Mouse (Mus musculus): Measurements from ENCODE around the gene Dmac2. TPM values are rescaled to one million over a fixed set of nuclear protein-coding genes. Genes with fewer than 3 reads are reported as not detected.

The Dmac2 gene
- polyA plus RNA-seq, 1 experiment = 18.7 TPM

DNA sequence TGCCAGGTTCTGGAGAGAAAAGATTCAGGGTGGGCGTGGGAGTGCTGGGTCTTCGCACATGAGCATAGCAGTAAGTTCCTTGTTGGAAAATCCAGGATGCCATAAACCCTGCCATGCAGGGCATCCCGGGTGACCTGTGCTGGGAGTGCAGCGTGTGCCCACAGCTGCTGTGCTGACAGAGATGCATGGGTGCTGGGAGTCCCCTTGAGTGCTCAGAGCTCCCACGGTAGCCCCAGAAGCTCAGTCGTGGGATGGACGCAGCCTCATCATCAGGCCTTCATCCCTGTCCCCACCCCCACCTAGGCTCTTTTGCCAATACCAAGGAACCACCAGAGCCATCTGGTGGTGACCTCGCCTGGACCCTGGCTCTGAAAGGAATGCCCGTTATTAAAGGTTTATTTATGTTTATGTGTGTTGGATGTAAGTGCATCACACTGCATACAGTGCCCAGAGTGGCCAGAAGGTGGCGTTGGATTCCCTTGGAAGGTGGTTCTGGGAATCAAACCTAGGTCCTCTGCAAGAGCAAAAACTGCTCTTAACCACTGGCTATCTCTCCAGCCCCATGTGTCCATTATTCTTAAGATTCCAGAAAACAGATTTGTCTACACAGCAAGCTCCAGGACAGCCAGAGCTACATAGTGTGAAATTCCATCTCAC, 6.5 kb downstream of the Dmac2 start:
- H3K36me3 ChIP-seq (replicated peaks; ENCODE audit: low read length) = peaks cover 81% of the 10 kb centered on the region
- H3K27me3 ChIP-seq (replicated peaks) = peaks cover 12% of the 10 kb centered on the region

DNA sequence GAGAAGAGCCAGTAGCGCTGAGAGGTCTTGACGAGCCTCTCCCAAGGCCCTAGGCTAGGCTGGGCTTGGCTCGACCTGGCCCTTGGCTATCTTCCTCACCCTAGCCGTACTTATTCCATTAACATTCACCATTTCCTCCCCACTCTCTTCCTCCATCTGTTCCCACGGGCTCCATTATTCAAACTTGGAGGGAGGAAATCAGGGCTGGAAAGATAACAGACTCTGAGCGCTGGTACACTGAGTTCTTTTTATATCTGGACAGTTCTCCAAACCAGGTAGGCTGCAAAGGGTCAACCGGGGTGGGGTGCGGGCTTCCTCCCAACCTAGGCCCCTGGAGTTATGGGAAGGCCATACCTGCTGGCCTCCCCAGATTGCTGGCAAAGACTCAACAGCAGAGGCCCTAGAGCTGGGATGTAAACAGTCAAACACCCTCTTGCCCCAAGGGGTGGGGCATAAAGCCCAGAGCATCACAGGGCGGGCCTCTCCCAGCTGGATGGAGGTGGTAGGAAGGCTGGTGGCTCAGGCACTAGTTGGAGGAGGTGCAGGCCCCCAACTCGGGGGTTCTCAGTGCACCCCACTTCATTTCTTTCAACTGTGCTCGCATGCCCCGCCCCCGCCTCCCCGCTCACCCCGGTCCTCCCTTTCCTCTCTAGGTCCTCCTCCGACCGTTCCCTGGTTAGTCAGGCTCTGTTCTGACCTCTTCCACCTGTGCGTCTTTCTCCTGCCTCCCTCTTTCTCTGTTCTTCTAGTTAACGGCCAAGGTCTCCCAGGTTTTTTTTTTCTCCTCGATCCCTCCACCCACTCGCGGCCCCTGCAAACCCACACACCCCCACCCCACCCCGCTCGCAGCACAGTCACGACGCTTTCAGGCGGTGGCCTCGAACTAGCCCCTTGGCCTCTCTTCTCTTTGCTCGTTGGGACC, 7.6 kb downstream of the Dmac2 start, which contains the start of gene B3gnt8:
Gene B3gnt8, plus strand, starts transcription at position 146 of the 922 bp plus-strand sequence.
- peaks cover 15% of the 10 kb centered on the region for H3K27me3 ChIP-seq (replicated peaks)
- no peak for TF ChIP-seq FLI1 (IDR thresholded peaks at IDR 0.05; ENCODE audit: low read length)
- TF ChIP-seq GATA1 (IDR thresholded peaks at IDR 0.05; ENCODE audit: borderline replicate concordance, low read length) = no peak
- H3K4me3 ChIP-seq (replicated peaks) = peak within 1 kb of the TSS; percentile 91
- H3K36me3 ChIP-seq (replicated peaks; ENCODE audit: low read length) = peaks cover 81% of the 10 kb centered on the region
- peaks cover 80% of the 10 kb centered on the region for H3K4me1 ChIP-seq
- H3K9me3 ChIP-seq = no peaks in the 10 kb centered on the region

More for the DNA sequence above, 6.5 kb downstream of the Dmac2 start:
- no peak for TF ChIP-seq FLI1 (IDR thresholded peaks at IDR 0.05; ENCODE audit: low read length)
- no peak for TF ChIP-seq GATA1 (IDR thresholded peaks at IDR 0.05; ENCODE audit: borderline replicate concordance, low read length)
- Histone ChIP-seq H3K4me3 (replicated peaks) (no peak overlapping the region), H3K9me3 (no peaks in the 10 kb centered on the region), H3K4me1 (peaks cover 70% of the 10 kb centered on the region)

DNA sequence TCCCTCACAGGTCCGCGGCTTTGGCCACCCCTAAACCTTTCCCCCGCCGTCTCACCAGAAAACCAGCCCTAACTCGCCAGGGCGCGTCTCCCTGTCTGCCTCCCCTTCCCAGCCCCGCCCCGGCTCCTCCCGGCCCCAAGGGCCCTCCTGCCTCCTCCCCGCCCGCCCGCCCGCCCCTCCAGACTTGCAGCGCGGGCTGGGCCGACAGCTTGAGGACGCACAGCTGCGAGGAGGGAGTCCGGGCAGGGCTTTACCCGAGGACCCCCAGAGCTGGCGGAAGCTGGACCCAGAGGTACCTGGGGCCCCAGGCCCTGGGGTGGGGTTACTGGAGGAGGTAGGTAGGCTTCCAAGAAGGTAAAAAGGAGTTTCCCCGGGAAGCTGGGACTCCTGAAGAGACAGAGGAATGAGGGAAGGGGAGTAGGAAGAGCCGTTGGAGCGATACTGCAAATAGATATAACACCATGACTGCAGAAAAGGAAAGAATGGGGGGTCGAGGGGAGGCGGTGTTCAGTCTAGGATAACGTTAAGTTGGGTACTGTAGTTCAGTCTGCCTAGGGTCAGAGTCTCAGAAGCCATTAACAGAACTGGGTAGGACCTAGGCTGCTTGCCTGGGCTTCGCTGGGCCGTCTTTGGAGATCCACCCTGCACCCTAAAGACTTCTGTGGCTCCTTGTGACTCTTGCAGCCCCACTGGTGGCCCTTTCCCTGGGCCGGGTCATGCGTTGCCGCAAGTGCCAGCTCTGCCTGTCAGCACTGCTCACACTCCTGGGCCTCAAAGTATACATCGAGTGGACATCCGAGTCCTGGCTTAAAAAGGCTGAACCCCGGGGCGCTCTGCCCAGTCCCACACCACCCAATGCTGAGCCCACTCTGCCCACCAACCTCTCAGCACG, 8.5 kb downstream of the Dmac2 start:
- H3K4me1 ChIP-seq = peaks cover 89% of the 10 kb centered on the region
- no peaks in the 10 kb centered on the region for H3K9me3 ChIP-seq
- no peak for TF ChIP-seq GATA1 (IDR thresholded peaks at IDR 0.05; ENCODE audit: borderline replicate concordance, low read length)
- no peak for TF ChIP-seq FLI1 (IDR thresholded peaks at IDR 0.05; ENCODE audit: low read length)
- peaks cover 81% of the 10 kb centered on the region for H3K36me3 ChIP-seq (replicated peaks; ENCODE audit: low read length)
- peak overlapping the region; percentile 91 for H3K4me3 ChIP-seq (replicated peaks)
- H3K27me3 ChIP-seq (replicated peaks) = peaks cover 15% of the 10 kb centered on the region

DNA sequence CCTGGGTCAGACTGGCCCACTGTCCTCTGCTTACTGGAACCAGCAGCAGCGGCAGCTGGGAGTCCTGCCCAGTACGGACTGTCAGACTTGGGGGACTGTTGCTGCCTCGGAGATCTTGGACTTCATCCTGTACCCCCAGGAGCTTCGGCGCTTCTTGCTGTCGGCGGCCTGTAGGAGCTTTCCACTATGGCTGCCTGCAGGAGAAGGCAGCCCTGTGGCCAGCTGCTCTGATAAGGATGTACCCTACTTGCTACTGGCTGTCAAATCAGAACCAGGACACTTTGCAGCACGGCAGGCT, 9.1 kb downstream of the Dmac2 start:
- Histone ChIP-seq H3K4me1 (peaks cover 95% of the 10 kb centered on the region), H3K9me3 (no peaks in the 10 kb centered on the region), H3K4me3 (replicated peaks) (peak overlapping the region; percentile 91), H3K36me3 (replicated peaks; ENCODE audit: low read length) (peaks cover 81% of the 10 kb centered on the region), H3K27me3 (replicated peaks) (peaks cover 15% of the 10 kb centered on the region)
- TF ChIP-seq FLI1 (IDR thresholded peaks at IDR 0.05; ENCODE audit: low read length) = no peak
- no peak for TF ChIP-seq GATA1 (IDR thresholded peaks at IDR 0.05; ENCODE audit: borderline replicate concordance, low read length)

DNA sequence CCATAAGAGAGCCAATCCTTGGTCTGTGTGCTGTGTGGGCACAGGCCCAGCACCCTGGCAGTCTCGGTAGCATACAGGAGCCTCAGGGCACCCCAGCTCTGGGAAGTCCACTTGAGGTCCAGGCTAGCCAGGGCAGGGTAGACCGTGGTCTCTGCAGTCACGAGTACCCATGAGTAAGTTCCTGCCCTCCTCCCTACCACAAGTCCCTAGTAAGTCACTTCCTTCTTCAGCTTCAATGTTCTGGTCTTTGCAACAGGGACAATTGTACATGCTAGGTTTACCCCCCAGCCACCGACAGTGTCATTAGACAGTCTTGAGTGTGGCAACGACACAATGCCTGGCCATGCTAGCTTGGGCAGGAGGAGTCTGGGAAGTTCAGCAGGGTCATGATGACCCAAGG, 13.5 kb downstream of the Dmac2 start:
- Histone ChIP-seq H3K27me3 (replicated peaks) (peaks cover 18% of the 10 kb centered on the region), H3K36me3 (replicated peaks; ENCODE audit: low read length) (peaks cover 90% of the 10 kb centered on the region), H3K4me1 (peaks cover 86% of the 10 kb centered on the region), H3K9me3 (no peaks in the 10 kb centered on the region), H3K4me3 (replicated peaks) (peak overlapping the region; percentile 83)
- TF ChIP-seq GATA1 (IDR thresholded peaks at IDR 0.05; ENCODE audit: borderline replicate concordance, low read length) = no peak
- no peak for TF ChIP-seq FLI1 (IDR thresholded peaks at IDR 0.05; ENCODE audit: low read length)

DNA sequence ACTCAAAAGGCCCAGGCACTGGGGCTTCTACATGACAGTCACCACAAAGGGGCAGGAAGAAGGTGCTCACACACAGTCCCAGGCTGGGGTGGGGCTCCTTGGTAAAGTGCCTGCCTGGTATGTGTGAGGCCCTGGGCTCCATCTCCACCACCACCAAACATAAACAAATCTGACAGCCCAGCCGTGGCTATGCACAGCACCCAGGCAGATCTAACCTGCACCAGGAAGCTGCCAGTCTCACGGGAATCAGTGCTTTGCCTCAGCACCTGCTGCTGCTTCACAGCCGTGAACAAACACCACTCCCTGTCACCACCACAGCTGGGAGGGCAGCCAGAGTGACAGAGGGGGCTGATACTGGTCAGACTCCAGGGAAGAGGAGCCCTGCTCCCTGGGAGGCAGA, 17.2 kb downstream of the Dmac2 start:
- no peak for TF ChIP-seq FLI1 (IDR thresholded peaks at IDR 0.05; ENCODE audit: low read length)
- TF ChIP-seq GATA1 (IDR thresholded peaks at IDR 0.05; ENCODE audit: borderline replicate concordance, low read length) = no peak
- peaks cover 91% of the 10 kb centered on the region for H3K36me3 ChIP-seq (replicated peaks; ENCODE audit: low read length)

DNA sequence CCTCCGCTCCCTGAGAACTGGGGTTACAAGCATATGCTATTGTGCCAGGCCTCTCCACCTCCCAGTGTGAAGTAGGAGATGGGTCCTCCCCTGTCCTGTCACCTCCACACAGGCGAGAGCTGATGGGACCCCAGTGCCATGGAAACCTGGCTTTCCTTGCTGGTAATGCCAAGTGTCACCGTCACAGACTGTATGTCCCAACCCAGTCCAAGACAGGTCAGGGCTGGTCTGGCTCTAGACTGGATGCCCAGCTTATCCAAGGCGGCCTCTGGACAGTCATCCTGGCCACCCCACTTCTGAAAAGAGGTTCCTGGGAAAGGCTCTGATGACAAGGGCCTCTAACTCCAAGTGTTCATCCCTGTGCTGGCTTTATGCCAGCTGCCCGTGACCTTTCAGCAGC, 17.9 kb downstream of the Dmac2 start:
- Histone ChIP-seq H3K9me3 (no peaks in the 10 kb centered on the region), H3K27me3 (replicated peaks) (peaks cover 26% of the 10 kb centered on the region), H3K4me1 (peaks cover 73% of the 10 kb centered on the region), H3K4me3 (replicated peaks) (no peak overlapping the region), H3K36me3 (replicated peaks; ENCODE audit: low read length) (peaks cover 88% of the 10 kb centered on the region)
- no peak for TF ChIP-seq FLI1 (IDR thresholded peaks at IDR 0.05; ENCODE audit: low read length)
- TF ChIP-seq GATA1 (IDR thresholded peaks at IDR 0.05; ENCODE audit: borderline replicate concordance, low read length) = no peak

More for the DNA sequence above, 17.2 kb downstream of the Dmac2 start:
- H3K4me3 ChIP-seq (replicated peaks) = no peak overlapping the region
- peaks cover 73% of the 10 kb centered on the region for H3K4me1 ChIP-seq
- H3K9me3 ChIP-seq = no peaks in the 10 kb centered on the region
- peaks cover 24% of the 10 kb centered on the region for H3K27me3 ChIP-seq (replicated peaks)

DNA sequence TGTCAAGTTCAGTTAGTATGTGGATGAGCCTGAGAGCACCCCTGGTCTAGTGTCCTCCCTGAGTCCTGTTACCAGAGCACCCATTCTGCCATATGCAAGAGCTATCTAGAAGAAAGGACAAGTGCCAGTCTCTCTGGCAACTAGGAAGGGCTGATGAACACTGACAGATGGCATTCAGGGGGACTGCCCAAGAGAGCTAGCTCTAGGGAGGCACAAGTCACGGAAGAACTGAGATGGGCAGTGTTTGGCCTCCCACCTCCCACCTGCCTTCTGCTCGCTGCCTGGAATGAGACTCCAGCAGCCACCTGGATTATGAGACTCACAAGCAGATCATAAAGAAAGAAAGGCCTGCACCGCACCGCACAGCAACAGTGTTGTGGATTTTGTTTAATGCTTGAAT, 20.5 kb downstream of the Dmac2 start:
- Histone ChIP-seq H3K4me1 (peaks cover 75% of the 10 kb centered on the region), H3K9me3 (no peaks in the 10 kb centered on the region), H3K36me3 (replicated peaks; ENCODE audit: low read length) (peaks cover 65% of the 10 kb centered on the region), H3K4me3 (replicated peaks) (no peak overlapping the region), H3K27me3 (replicated peaks) (peaks cover 26% of the 10 kb centered on the region)
- TF ChIP-seq FLI1 (IDR thresholded peaks at IDR 0.05; ENCODE audit: low read length) (no peak), GATA1 (IDR thresholded peaks at IDR 0.05; ENCODE audit: borderline replicate concordance, low read length) (no peak)

DNA sequence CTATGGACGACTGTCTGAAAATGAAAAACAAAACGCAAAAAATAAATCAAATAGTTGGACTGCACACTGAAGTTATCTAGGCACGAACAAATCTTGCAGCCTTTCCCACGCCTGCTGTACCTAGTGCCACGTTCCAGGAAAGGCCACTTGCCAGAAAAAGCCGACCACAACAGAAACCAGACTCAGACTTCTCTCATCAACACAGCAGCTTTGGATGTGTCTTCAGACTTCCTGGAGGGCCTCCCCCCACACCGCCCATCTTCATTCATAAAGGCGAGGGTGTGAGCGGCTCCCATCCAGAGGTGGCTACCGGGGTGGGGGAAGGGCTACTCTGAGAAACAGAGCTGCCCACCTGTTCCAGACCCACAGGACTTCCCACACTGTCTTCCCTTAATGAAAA, 24.9 kb downstream of the Dmac2 start:
- H3K9me3 ChIP-seq = no peaks in the 10 kb centered on the region
- H3K36me3 ChIP-seq (replicated peaks; ENCODE audit: low read length) = peaks cover 36% of the 10 kb centered on the region
- TF ChIP-seq GATA1 (IDR thresholded peaks at IDR 0.05; ENCODE audit: borderline replicate concordance, low read length) (no peak), FLI1 (IDR thresholded peaks at IDR 0.05; ENCODE audit: low read length) (no peak)
- H3K4me3 ChIP-seq (replicated peaks) = no peak overlapping the region
- peaks cover 85% of the 10 kb centered on the region for H3K4me1 ChIP-seq
- H3K27me3 ChIP-seq (replicated peaks) = peaks cover 26% of the 10 kb centered on the region

All from megakaryocyte, embryonic 14.5 days (primary cell).